Mouse (Mus musculus) CH12.LX (cell line): ENCODE results near the gene Rxylt1. TPM values are rescaled to one million over a fixed set of nuclear protein-coding genes. Genes with fewer than 3 reads are reported as not detected.

ENCODE experiments used
- DNase-seq: peaks from one replicate; pipeline ENCODE4 v3.0.0-alpha.2; 2013; ENCODE audit errors: extremely low read depth
- H3K27ac ChIP-seq: 2 replicates; pipeline ENCODE4 v1.5.1; 2012; ENCODE audit warnings: low read depth, mild to moderate bottlenecking, control low read depth, moderate library complexity; ENCODE audit not compliant: insufficient read depth
- H3K27me3 ChIP-seq: replicated peaks from 2 replicates; pipeline ENCODE3; 2012; ENCODE audit warnings: inconsistent platforms
- H3K36me3 ChIP-seq, 2 experiments: replicated peaks in 1 of 2; 2 replicates each; pipeline versions ENCODE3 to v1.6.1; 2012; ENCODE audit warnings: inconsistent platforms in 1 of 2, low read length in 1 of 2, mild to moderate bottlenecking in 1 of 2, mixed read lengths in 1 of 2, moderate library complexity in 1 of 2; ENCODE audit not compliant: control insufficient read depth in 1 of 2, insufficient read depth in 1 of 2
- H3K4me1 ChIP-seq, 2 experiments: 2 replicates each; pipeline ENCODE4 v1.6.1; 2012; ENCODE audit warnings: inconsistent platforms in 1 of 2, moderate library complexity in 1 of 2; ENCODE audit not compliant: insufficient read depth in 2 of 2, control insufficient read depth in 1 of 2
- H3K4me2 ChIP-seq: 2 replicates; pipeline ENCODE4 v1.6.1; 2012; ENCODE audit warnings: low read depth, mild to moderate bottlenecking, control low read depth; ENCODE audit not compliant: poor library complexity, insufficient read depth, severe bottlenecking
- H3K4me3 ChIP-seq, 3 experiments: fragments of 150-350 bp in 1 of 3; sonication (generic) in 1 of 3; replicated peaks in 1 of 3; 2 replicates each; pipeline versions ENCODE3 to v1.5.1; 2011 to 2012; ENCODE audit warnings: low read depth in 2 of 3, low read length in 2 of 3, mild to moderate bottlenecking in 2 of 3, moderate library complexity in 2 of 3, control low read depth in 1 of 3, improper control_type of control experiment in 1 of 3, inconsistent platforms in 1 of 3, mixed read lengths in 1 of 3; ENCODE audit not compliant: poor library complexity in 1 of 3
- H3K79me2 ChIP-seq: replicated peaks from 2 replicates; pipeline ENCODE4 v1.6.1; 2012; ENCODE audit warnings: mild to moderate bottlenecking, moderate library complexity; ENCODE audit not compliant: control insufficient read depth, poor library complexity, insufficient read depth, severe bottlenecking; ENCODE audit errors: extremely low read depth
- H3K9ac ChIP-seq: 2 replicates; pipeline ENCODE4 v1.6.1; 2012; ENCODE audit warnings: low read depth, mild to moderate bottlenecking, control low read depth, moderate library complexity; ENCODE audit not compliant: insufficient read depth
- H3K9me3 ChIP-seq: replicated peaks from 2 replicates; pipeline ENCODE3; 2012; ENCODE audit warnings: low read length, inconsistent platforms, mixed read lengths
- BHLHE40 ChIP-seq: IDR thresholded peaks from 2 replicates; pipeline ENCODE4 v1.6.1; 2011; ENCODE audit warnings: mild to moderate bottlenecking, low read depth, low read length, improper control_type of control experiment
- CTCF ChIP-seq, 2 experiments: IDR thresholded peaks in 1 of 2; conservative IDR thresholded peaks in 1 of 2; 2 replicates each; pipeline ENCODE4 v1.5.1; 2011 to 2012; ENCODE audit warnings: low read depth in 2 of 2, low read length in 2 of 2, improper control_type of control experiment in 1 of 2, inconsistent platforms in 1 of 2, mild to moderate bottlenecking in 1 of 2, moderate library complexity in 1 of 2
- E2F4 ChIP-seq: IDR thresholded peaks from 2 replicates; pipeline ENCODE4 v1.6.1; 2011; ENCODE audit warnings: low read depth, low read length, improper control_type of control experiment; ENCODE audit not compliant: insufficient replicate concordance
- ELF1 ChIP-seq: IDR thresholded peaks from 2 replicates; pipeline ENCODE4 v1.6.1; 2014; ENCODE audit warnings: low read depth, mild to moderate bottlenecking, inconsistent platforms, low read length, improper control_type of control experiment
- ETS1 ChIP-seq: conservative IDR thresholded peaks from 2 replicates; pipeline ENCODE4 v1.6.1; 2012; ENCODE audit warnings: low read depth, mild to moderate bottlenecking, inconsistent platforms, low read length, improper control_type of control experiment, moderate library complexity
- HCFC1 ChIP-seq: IDR thresholded peaks from 2 replicates; pipeline ENCODE4 v1.6.1; 2012; ENCODE audit warnings: low read depth, mild to moderate bottlenecking, inconsistent platforms, low read length, improper control_type of control experiment
- IRF4 ChIP-seq: IDR thresholded peaks from 2 replicates; pipeline ENCODE4 v1.6.1; 2014; ENCODE audit warnings: low read depth, mild to moderate bottlenecking, inconsistent platforms, low read length, improper control_type of control experiment
- JUND ChIP-seq: conservative IDR thresholded peaks from 2 replicates; pipeline ENCODE4 v1.6.1; 2011; ENCODE audit warnings: low read depth, low read length, improper control_type of control experiment
- KAT2A ChIP-seq: IDR thresholded peaks from 2 replicates; pipeline ENCODE4 v1.6.1; 2012; ENCODE audit warnings: low read length, improper control_type of control experiment, inconsistent platforms; ENCODE audit not compliant: insufficient replicate concordance
- MAFK ChIP-seq: IDR thresholded peaks from 2 replicates; pipeline ENCODE4 v1.6.1; 2011; ENCODE audit warnings: low read length, improper control_type of control experiment; ENCODE audit not compliant: insufficient replicate concordance
- MAX ChIP-seq: IDR thresholded peaks from 2 replicates; pipeline ENCODE4 v1.6.1; 2011; ENCODE audit warnings: low read length, improper control_type of control experiment
- MAZ ChIP-seq: IDR thresholded peaks from 2 replicates; pipeline ENCODE4 v1.6.1; 2012; ENCODE audit warnings: low read depth, mild to moderate bottlenecking, inconsistent platforms, low read length, improper control_type of control experiment, moderate library complexity
- MEF2A ChIP-seq: IDR thresholded peaks from 2 replicates; pipeline ENCODE4 v1.6.1; 2014; ENCODE audit warnings: low read depth, mild to moderate bottlenecking, inconsistent platforms, low read length, improper control_type of control experiment, borderline replicate concordance
- MXI1 ChIP-seq: IDR thresholded peaks from 2 replicates; pipeline ENCODE4 v1.6.1; 2011; ENCODE audit warnings: mild to moderate bottlenecking, low read depth, low read length, improper control_type of control experiment
- MYC ChIP-seq: IDR thresholded peaks from 2 replicates; pipeline ENCODE4 v1.6.1; 2011; ENCODE audit warnings: low read depth, mild to moderate bottlenecking, improper control_type of control experiment, low read length
- PAX5 ChIP-seq: IDR thresholded peaks from 2 replicates; pipeline ENCODE4 v1.6.1; 2012; ENCODE audit warnings: low read length, inconsistent platforms, mixed read lengths
- POLR2A ChIP-seq: IDR thresholded peaks from 2 replicates; pipeline ENCODE4 v1.6.1; 2011; ENCODE audit warnings: low read depth, mild to moderate bottlenecking, improper control_type of control experiment, low read length
- POLR2AphosphoS2 ChIP-seq: IDR thresholded peaks from 2 replicates; pipeline ENCODE4 v1.6.1; 2011; ENCODE audit warnings: low read depth, low read length, improper control_type of control experiment
- RAD21 ChIP-seq: IDR thresholded peaks from 2 replicates; pipeline ENCODE4 v1.6.1; 2011; ENCODE audit warnings: low read depth, mild to moderate bottlenecking, low read length, improper control_type of control experiment, moderate library complexity
- RCOR1 ChIP-seq: conservative IDR thresholded peaks from 2 replicates; pipeline ENCODE4 v1.6.1; 2012; ENCODE audit warnings: low read depth, mild to moderate bottlenecking, inconsistent platforms, low read length, improper control_type of control experiment
- SIN3A ChIP-seq: IDR thresholded peaks from 2 replicates; pipeline ENCODE4 v1.6.1; 2012; ENCODE audit warnings: low read length, improper control_type of control experiment, inconsistent platforms
- SMC3 ChIP-seq: IDR thresholded peaks from 2 replicates; pipeline ENCODE4 v1.6.1; 2011; ENCODE audit warnings: low read depth, low read length, improper control_type of control experiment
- TCF12 ChIP-seq: IDR thresholded peaks from 2 replicates; pipeline ENCODE4 v1.6.1; 2014; ENCODE audit warnings: low read depth, mild to moderate bottlenecking, inconsistent platforms, low read length, improper control_type of control experiment
- UBTF ChIP-seq: IDR thresholded peaks from 2 replicates; pipeline ENCODE4 v1.6.1; 2012; ENCODE audit warnings: low read depth, mild to moderate bottlenecking, inconsistent platforms, low read length, improper control_type of control experiment, moderate library complexity
- ZC3H11A ChIP-seq: IDR thresholded peaks from 2 replicates; pipeline ENCODE4 v1.6.1; 2012; ENCODE audit warnings: low read depth, mild to moderate bottlenecking, inconsistent platforms, low read length, improper control_type of control experiment
- ZKSCAN1 ChIP-seq: IDR thresholded peaks from 2 replicates; pipeline ENCODE4 v1.6.1; 2012; ENCODE audit warnings: low read depth, inconsistent platforms, low read length, improper control_type of control experiment, borderline replicate concordance
- ZMIZ1 ChIP-seq: IDR thresholded peaks from 2 replicates; pipeline ENCODE4 v1.6.1; 2012; ENCODE audit warnings: low read depth, mild to moderate bottlenecking, inconsistent platforms, low read length, improper control_type of control experiment
- dilution Hi-C: fragments of 300-500 bp; cut with MboI; formaldehyde crosslinking; loops from 2 replicates; pipeline ENCODE4 v1.14.3; 2020; ENCODE audit warnings: low sequenced_read_pairs; ENCODE audit not compliant: extremely low pct_unique_long_range_greater_than_20kb, extremely low pct_ligation_motif_present
- in situ Hi-C: fragments of 300-500 bp; cut with MboI; formaldehyde crosslinking; loops from 3 replicates; pipeline ENCODE4 v1.14.3; 2019; ENCODE audit warnings: low sequenced_read_pairs, low pct_ligation_motif_present, low pct_unique_long_range_greater_than_20kb, mixed read lengths
- polyA plus RNA-seq: library from polyadenylated mRNA; unstranded; fragments of >175 nt; gene quantifications from 2 replicates; pipeline ENCODE4 v1.2.1, GENCODE M21; 2012; ENCODE audit warnings: low read depth; ENCODE audit not compliant: insufficient read length
- total RNA-seq, 2 experiments: library from RNA; depleted of rRNA; stranded (reverse); fragments of 300-350 nt in 1 of 2; fragments of >200 nt in 1 of 2; gene quantifications; 2 replicates each; pipeline ENCODE4 v1.2.3; 2012 to 2014

Gene Rxylt1
- total and polyA plus RNA-seq, 3 experiments = 19.5 to 78.0 (median 57.4) TPM

DNA sequence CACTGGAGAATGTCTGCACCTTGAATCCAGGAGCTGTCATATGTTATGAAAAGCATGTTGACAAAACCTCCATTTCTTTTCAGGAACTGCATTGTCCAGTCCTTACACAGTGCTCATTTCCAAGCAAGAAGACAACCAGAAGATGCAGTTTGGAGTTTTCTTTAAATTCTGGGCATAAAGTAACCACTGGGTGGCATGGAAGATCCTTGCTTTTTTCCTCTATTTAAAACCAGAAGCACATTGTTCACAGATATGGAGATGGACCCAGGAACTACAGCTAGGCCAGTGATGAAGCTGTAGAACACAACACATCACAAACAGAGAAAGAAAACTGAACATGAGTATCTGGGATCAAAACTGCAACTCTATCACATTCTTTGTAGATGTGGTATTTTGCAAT lies 28.0 kb downstream of the Rxylt1 start:
- dilution Hi-C loops = no loop called here
- in situ Hi-C loops = loop anchor here (10.0 to 25.0 kb wide), 2 partner anchors 307 to 434 kb away; no protein-coding TSS in a partner anchor
- Histone ChIP-seq H3K4me1 (no peaks in the 10 kb centered on the region), H3K4me3 (no peak overlapping the region), H3K9me3 (no peaks in the 10 kb centered on the region), H3K27me3 (no peaks in the 10 kb centered on the region), H3K27ac (no peak overlapping the region), H3K4me2 (no peak overlapping the region), H3K79me2 (no peaks in the 10 kb centered on the region), H3K9ac (no peak overlapping the region), H3K36me3 (no peaks in the 10 kb centered on the region)
- DNase-seq = no peak
- 0 out of 2 replicates have a peak, but pooled peaks have one; percentile 4 for TF ChIP-seq SMC3
- TF ChIP-seq CTCF (conservative IDR thresholded peaks at IDR 0.05 in 1 of 2, IDR thresholded peaks at IDR 0.05 in 1 of 2; ENCODE audit: low read depth in 2 of 2, low read length in 2 of 2) = peak in 1 of 2 experiments; percentile 42; a peak in 2 of 4 replicates
- TF ChIP-seq RAD21 = peak; percentile 37
- no peak for TF ChIP-seq JUND

DNA sequence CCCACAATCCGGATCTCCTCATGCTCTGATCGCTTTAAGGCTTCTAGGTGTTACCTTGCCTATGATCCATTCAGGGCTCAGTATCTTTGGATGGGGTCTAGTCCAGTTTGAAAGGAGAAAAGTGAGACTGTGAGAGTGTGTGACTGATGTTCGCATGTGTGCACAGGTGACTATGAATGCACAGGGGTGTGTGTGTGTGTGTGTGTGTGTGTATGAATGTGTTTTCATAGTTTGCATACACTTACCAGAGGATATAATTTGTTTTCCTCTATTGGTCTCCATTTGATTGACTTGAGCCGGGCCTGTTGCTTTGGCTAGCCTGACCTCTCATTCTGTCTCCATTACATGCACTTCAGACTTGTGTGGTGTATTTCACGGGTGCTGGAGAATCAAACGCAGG lies 41.3 kb downstream of the Rxylt1 start:
- no peak for DNase-seq
- dilution Hi-C loops = no loop called here
- no peak overlapping the region for H3K4me2 ChIP-seq

DNA sequence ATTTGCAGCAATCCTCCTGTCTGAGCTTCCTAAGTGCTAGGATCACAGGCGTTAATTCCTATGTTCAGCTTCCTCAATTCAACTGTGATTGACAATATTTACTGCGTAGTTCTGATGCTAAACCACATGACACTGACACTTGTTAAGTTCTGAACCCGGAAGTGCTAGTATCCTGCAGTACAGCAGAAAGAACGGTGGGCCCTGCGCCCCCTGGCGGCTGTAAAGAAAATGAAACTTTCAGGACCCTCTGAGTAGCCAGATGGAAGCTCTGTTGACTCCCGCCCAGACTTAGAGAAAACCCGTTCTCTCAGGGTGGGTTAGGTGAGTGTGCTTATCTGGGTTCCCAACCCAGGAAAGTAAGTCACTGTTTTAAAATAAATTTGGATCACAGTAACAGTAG lies 42.6 kb downstream of the Rxylt1 start:
- Histone ChIP-seq H3K4me2 (peak overlapping the region; percentile 35; the same call in 1 of the 2 replicates), H3K4me1 (peaks cover 0 to 7% of the 10 kb centered on the region in 2 experiments; a peak in 1 of 4 replicates), H3K9ac (no peak overlapping the region), H3K27me3 (no peaks in the 10 kb centered on the region), H3K36me3 (no peaks in the 10 kb centered on the region), H3K27ac (no peak overlapping the region), H3K9me3 (no peaks in the 10 kb centered on the region), H3K79me2 (no peaks in the 10 kb centered on the region), H3K4me3 (no peak overlapping the region)
- peak; percentile 66 for DNase-seq
- dilution Hi-C loops = no loop called here
- in situ Hi-C loops = loop anchor here (5.0 to 25.0 kb wide), 2 partner anchors 292 to 357 kb away; no protein-coding TSS in a partner anchor
- no peak for TF ChIP-seq UBTF
- TF ChIP-seq HCFC1 = peak; percentile 22; the same call in 1 of the 2 replicates
- TF ChIP-seq MEF2A = no peak
- TF ChIP-seq RCOR1 = no peak
- TF ChIP-seq MAFK = no peak
- no peak for TF ChIP-seq ZC3H11A
- peak; percentile 15; the same call in 1 of the 2 replicates for TF ChIP-seq MAX
- no peak for TF ChIP-seq MYC
- TF ChIP-seq ZMIZ1 = no peak
- TF ChIP-seq ETS1 = no peak
- TF ChIP-seq POLR2A = no peak
- TF ChIP-seq PAX5 = no peak
- TF ChIP-seq SIN3A = peak; percentile 59; the same call in 1 of the 2 replicates
- no peak for TF ChIP-seq JUND
- peak; percentile 97 for TF ChIP-seq ELF1
- no peak for TF ChIP-seq E2F4
- no peak for TF ChIP-seq BHLHE40
- TF ChIP-seq KAT2A = no peak
- no peak for TF ChIP-seq TCF12

More for the DNA sequence above, 41.3 kb downstream of the Rxylt1 start:
- H3K4me3 ChIP-seq = no peak overlapping the region
- no peaks in the 10 kb centered on the region for H3K36me3 ChIP-seq
- TF ChIP-seq MAZ (no peak), IRF4 (no peak), TCF12 (no peak), MXI1 (no peak), PAX5 (no peak), ZKSCAN1 (no peak), POLR2A (no peak), KAT2A (no peak), POLR2AphosphoS2 (no peak), UBTF (no peak), HCFC1 (no peak), MAFK (no peak)
- no peaks in the 10 kb centered on the region for H3K9me3 ChIP-seq
- H3K9ac ChIP-seq = no peak overlapping the region
- no peak overlapping the region for H3K27ac ChIP-seq
- peaks cover 0 to 7% of the 10 kb centered on the region in 2 experiments; a peak in 1 of 4 replicates for H3K4me1 ChIP-seq
- H3K79me2 ChIP-seq = no peaks in the 10 kb centered on the region
- in situ Hi-C loops = loop anchor here (25.0 kb wide), 1 partner anchor 294 kb away; no protein-coding TSS in a partner anchor
- H3K27me3 ChIP-seq = no peaks in the 10 kb centered on the region
